Mouse (Mus musculus) forelimb bud, embryonic 11.5 days (tissue): ENCODE results near the gene Ldhc.
"Not testable (repeated sequence)": the region's sequence is repeated elsewhere in the genome, so short reads cannot be mapped to it uniquely, and the experiment has no call there.

ENCODE experiments used
- DNase-seq: peaks from one replicate; pipeline ENCODE4 v3.0.0-alpha.2; 2012; ENCODE audit warnings: low read depth, low spot score

Gene Ldhc

DNA sequence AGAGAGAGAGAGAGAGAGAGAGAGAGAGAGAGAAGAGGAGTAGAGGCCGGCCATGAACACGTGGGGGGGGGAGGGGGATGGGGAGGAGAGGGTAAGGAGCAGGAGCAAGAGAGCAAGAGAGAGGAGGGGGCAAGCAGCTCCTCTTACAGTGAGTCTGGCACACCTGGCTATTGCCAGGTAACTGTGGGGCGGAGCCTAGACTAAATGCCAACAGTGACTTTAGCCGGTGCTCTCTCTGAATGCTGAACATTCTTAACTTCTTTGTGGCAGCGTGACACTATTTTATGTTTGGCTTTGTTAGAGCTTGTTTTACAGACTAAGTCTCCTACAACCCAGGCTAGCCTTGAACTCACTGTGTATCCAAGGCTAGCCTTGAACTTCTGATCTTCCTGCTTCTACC is 18.7 kb upstream of the Ldhc start:
- no peak for DNase-seq

DNA sequence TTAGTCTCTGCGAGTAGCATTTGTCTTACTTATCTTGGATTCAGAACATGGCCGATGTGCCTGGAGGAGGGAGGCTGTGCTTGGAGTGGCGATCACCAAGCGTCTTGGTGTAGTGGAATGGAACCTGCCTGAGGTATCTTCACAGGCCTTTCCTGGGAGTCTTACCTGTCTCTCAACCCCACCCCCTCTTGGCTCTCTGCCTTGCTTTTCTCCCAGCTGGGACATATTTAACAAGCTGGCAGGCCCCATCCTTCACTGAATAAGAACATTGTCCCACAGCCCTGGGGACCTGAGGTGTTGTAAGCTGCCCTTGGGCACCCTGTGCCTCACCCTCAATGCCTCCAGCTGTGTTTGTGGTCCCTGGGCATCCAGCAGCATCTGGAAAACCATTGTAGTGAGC is 17.4 kb upstream of the Ldhc start:
- no peak for DNase-seq

DNA sequence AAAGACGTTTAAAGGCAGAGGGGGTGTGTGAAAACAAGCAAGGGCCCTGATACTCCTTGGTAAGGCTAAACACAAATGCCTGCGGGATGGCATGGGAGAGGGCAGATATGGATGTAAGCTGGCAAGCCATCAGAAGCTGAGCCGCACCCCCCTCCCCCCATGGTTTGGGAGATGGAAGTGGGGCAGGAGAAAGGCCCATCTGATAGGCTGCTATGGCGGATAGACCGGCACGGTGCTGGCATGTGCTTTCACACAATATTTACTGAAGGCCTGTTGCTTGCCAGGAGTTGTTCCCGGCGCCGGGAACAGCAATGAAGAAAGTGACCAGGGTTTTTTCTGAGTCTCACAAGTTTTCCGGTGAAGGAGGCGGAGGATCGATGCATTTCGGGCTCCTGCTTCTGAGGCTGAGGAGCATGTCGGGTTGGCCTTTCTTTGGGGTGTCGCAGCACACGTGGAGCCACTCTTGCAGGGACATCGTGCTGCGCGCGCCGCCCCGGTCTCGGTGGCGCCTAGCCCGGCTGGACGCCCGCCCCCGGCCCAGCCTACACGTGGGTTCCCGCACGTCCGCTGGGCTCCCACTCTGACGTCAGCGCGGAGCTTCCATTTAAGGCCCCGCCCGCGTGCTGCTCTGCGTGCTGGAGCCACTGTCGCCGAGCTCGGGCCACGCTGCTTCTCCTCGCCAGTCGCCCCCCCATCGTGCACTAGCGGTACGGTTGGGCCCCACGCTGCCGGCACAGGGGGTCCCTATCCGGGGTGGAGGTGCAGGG is 15.6 kb upstream of the Ldhc start:
- peak; percentile 92 for DNase-seq

DNA sequence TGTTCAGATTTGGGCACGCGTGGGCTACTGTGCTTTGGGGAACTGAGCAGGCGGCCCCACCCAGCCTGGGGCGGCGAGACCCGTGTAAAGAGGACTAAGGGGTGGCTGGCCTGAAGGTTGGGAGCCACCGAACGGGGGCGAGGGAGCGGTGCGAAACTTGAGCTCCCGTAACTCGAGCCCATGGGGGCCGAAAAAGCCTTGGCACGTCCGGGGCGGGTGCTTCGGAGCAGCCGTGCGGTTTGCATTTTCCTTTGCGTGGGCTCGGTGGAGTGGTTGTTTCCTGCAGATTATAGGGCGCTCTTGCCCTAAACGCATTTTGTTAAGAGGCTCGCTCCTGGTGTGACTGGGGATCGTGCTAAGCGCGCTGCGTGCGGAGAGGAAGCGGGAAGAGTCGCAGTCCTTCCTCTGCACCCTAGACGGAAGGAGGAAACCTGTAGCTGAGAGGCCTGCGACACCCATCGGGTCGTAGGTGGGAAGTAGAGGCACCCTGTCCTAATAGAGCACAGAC is 15.0 kb upstream of the Ldhc start:
- DNase-seq: peak; percentile 25

DNA sequence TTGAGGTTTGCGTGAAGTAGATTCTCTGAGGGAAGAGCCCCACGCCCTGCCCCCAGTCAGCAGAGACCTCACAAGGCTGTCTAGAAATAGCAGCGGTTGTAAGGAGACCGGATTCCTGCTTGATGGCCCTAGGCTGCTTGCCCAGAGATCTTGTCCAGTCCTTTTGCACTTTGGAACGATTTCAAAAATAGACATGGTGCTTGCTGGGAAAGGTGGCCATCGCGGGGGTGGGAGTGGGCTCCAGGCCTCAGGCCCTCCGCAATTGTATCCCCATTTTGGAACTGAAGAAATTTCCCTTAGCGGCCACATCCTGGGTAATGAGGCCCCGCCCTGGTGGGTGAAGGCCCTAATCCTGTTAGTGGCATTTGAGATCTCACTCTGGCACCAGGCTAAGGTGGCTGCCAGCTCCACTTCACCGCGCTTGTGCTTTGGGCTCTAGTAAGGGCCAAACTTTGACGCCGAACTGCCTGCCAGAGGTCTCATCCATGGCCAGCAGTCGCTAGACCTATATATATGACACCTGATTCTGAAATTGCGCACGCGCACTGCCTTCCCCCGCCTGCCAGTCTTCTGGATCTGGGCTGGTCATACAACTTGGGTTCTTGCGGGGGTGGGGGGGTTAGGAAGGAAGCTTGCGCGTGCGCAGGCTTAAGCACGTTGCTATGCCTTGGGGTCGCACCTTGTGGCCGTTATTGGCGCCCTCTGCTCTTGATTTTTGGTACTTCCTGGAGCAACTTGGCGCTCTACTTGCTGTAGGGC is 14.3 kb upstream of the Ldhc start:
- DNase-seq: peak; percentile 83

DNA sequence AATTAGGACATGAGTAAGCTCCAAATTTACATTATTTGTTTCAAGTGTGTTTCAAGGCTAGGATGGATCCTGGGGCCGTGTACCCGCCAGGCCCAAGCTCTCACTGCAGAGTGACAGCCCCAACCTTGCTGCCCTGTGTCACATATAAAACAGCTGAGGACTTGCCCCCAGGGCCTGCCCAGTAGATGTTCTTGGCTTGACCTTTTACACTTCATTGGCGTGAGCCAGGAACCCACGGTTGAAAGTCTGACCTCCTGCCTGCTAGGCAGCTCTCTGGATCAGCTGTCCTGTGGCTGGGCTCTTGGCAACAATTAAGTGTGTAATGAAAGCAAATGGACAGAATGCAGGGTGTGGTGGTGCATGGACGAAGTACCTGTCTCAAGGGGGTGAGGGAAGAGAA is 11.7 kb upstream of the Ldhc start:
- DNase-seq: no peak

DNA sequence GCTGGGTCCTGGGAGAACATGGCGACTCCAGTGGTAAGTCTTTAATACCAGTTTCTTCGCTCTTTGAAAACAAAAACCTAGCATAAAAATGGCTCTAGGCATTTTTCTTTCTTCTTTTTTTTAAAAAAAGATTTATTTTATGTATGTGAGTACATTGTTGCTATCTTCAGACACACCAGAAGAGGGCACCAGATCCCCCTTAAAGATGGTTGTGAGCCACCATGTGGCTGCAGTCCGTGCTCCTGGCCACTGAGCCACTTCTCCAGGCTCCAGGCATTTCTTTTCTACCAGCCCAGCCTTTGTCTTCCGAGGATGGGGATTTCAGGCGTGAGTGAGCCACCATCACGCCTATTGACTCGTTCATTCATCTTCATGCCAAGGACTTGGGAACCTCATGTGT is 10.0 kb upstream of the Ldhc start:
- DNase-seq: no peak

DNA sequence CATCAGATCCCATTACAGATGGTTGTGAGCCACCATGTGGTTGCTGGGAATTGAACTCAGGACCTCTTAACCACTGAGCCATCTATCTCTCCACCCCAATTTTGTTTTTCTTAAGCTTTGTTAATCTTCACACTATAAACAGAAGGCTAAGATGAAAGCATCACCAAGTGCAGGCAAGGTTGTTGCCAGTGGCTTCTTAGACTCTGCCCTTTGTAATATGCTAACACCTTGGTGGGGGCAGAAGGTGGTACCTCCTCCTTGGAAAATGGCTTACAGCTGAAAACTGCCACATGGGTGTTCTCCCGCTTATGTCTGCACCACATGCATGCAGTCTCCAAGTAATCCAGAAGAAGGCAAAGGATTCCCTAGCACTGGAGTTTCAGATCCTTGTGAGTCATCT is 8.3 kb upstream of the Ldhc start:
- no peak for DNase-seq

DNA sequence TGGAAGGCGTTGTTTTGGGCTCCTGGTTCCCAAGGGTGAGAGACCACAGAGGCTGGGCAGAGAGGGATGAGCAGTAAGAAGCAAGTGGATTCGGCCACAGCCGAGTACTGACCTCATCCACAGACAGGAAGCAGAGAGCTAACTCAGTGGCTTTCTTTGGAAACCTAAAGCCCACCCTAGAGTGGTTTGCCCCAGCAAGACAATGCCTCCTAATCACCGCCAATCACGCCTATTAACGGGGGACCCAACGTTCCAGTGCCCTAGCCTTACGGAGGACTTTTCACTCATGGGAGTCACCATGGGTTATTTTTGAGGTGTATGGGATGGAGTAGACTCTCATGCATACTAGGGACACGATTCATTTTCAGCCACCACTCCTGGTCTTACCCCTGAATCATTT is 7.6 kb upstream of the Ldhc start:
- DNase-seq: no peak

DNA sequence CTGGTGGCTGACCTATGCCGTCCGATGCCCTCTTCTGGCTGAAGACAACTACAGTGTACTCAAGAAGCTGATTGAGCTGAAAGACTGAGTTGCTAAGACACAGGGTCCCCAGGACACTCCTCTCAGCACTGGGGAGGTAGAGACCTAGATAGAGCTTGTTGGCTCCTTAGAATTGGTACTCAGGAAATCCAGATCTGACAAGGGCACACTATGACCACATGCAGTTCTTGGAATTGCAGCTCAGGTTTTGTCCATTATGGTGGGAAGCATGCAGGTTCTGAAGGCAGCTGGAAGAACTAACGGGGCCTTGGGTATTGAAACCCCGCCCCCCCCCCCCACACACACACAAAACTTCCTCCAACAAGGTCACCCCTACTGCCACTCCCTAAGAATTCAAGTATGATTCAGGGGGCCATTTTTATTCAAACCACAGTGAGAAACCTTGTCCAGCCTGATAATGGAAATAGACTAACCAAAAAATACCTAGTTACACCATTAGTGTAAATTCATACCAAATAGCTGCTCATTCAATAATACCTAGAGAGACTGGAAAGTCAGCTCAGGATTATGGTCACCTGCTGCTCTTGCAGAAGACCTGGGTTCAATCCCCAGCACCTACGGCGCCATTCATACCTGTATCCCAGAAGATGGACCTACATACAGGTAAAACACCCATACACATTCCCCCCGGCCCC is 5.0 kb upstream of the Ldhc start:
- DNase-seq: no peak

DNA sequence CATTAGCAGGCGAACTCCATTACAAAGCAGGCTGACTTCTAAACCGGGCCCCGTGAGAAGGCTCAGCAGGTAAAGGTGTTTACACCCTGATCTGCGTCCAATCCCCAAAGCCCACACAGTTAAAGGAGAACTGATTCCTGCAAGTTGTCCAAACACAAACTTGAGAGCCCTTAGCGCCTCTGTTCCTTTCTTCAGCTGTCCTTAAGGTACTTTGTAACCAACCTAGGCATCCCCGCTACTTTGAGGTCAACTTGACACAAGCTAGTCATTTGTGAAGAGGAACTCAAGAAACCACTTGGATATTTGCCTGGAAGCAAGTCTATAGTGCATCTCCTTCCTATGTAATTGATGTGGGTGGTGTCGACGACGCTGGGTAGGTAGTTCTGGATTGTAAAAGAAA is 3.6 kb upstream of the Ldhc start:
- no peak for DNase-seq

DNA sequence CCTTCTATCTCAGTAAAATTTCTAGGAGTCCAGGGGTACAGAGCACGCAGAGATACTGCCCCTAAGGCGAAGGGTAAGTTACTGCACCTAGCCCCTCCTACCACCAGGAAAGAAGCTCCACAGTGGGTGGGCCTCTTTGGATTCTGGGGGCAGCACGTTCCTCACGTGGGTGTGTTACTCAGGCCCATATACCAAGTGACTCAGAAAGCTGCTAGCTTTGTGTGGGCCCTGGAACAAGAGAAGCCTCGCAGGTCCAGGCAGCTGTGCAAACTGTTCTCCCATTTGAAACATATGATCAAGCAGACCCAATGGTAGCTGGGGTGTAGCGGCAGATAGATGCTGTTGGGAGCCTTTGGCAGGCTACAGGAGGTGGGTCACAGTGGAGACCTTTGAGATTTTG is 2.0 kb upstream of the Ldhc start:
- DNase-seq: no peak

DNA sequence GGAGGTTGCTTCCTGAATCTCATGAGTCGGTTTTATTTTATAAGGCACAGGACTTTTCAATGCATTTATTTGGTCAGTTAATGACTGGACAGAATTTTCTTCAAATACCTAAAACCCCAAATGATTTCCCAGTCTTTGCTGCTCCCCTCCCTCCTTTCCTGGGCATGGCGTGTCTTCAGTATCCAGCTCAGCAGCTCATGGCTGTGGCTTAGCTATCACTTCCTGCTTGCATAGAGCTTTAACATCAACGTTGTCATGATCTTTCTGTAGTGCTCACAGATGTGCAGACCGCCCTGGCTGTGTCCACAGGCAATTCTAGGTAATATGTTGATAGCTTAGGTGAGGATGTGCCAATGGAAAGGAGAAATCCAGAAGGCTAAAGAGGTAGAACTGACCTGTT is 11.0 kb downstream of the Ldhc start:
- DNase-seq: no peak

DNA sequence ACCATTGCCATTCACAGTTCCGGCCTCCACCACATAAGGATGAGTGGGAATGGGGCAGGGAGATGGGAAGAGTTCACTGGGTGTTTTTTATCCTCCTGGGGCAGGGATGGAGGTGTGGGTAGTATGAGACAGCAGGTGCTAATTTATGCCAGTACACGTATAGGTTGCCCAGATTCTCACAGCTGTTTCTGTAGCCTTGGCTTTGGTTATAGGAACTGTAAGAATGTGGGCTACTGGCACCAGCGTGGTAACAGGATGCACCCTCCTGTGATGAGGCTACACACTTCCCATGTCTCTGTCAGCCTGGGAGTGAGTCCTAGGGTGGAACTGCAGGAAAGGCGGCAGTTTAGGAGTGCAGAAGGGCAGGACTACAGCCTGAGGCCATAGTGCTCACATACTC is 15.8 kb downstream of the Ldhc start:
- DNase-seq: no peak

DNA sequence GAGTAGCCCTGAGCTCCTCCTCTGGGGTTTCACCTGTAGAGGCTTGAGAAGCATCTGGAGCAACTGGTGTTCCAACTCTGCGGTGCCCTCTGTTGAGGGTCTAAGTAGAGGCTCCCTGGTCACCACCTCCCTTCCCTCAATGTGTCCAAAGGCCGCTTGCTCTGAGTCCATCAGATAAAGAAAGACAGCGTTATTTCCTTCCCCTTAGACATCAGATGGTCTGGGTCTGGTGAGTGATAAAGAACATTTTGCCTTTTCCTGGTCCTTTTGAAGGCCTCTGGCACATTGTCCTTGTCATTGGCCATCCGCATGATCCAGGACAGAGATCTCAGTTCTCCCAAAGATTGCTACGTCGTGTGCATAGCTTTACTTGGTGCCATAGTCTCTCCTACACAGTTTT is 16.3 kb downstream of the Ldhc start:
- no peak for DNase-seq

DNA sequence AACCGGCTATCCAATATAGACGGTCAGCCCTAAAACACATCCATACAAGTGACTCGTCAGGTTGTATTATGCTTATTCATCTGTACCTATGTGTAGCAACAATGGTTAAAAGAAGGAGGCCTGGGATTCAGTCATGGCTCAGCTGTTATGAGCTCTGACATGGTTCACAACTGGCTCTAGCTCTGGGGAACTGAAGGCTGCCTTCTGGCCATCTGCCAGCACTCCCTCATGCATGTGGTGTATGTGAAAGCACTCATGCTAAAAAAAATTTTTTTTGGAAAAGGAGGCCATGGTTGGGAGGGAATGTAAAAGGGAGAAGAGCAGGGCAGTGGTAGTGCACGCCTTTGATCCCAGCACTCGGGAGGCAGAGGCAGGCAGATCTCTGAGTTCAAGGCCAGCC is 18.8 kb downstream of the Ldhc start:
- no peak for DNase-seq

DNA sequence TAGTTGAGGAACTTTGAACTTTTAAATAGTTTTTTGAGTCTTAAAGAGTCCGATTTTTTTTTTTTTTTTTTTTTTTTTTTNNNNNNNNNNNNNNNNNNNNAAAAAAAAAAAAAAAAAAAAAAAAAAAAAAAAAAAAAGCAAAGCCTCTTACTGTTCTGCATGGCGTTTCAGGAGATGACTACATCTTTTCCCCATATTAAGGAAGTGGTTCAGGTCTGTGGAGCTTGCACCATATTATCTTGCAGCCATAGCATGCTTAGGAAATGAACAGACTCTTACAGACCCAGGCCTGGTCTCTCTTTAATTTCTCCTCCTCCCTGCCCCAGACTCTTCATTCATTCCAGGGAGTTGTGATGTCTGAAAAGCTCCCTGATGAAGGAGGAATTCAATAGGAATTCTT is 20.0 kb downstream of the Ldhc start:
- DNase-seq: no peak

DNA sequence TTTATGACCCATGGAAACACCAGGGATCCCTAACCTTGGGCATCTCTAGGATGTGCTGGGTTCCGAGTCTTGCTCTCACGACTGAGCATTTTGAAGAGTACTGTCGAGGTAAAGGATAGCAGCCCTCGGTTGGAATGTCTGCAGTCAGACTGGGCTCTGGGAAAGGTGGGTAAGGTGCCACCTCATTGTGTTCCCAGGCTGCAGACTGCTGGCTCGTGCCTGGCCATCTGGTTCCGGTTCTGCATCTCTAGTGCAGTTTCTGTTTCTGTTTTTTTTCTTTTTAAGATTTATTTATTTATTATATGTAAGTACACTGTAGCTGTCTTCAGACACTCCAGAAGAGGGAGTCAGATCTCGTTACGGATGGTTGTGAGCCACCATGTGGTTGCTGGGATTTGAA is 20.9 kb downstream of the Ldhc start:
- not testable (repeated sequence) for DNase-seq

DNA sequence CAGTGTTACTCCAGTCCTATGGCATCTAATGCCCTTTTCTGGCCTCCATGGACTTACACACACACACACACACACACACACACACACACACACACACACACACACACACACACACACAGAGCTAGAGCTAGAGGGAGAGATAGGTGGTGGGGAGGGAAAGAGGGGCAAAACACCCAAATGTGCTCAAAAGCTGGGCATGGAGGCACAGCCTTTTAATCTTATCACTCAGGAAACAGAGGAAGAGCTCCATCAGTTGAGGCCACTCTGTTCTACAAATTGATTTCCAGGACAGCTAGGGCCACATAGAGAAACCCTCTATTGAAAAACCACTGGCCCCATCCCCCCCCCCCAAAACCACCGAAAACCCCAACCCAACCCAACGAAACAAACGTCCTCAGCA is 22.3 kb downstream of the Ldhc start:
- DNase-seq: no peak

DNA sequence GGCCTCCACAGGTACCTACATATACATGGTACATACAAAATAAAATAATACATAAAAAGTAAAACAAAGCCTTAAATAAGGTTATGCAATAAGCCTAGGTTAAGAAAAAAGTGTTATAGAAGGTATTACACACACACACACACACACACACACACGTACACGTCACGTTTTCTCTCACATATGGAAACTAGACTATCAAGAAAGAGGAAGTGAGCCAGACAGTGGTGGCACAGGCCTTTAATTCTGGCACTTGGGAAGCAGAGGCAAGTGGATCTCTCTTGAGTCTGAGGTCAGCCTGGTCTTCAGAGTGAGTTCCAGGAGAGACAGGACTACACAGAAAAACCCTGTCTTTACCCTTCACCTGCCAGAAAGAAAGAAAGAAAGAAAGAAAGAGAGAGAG is 34.5 kb downstream of the Ldhc start:
- no peak for DNase-seq

DNA sequence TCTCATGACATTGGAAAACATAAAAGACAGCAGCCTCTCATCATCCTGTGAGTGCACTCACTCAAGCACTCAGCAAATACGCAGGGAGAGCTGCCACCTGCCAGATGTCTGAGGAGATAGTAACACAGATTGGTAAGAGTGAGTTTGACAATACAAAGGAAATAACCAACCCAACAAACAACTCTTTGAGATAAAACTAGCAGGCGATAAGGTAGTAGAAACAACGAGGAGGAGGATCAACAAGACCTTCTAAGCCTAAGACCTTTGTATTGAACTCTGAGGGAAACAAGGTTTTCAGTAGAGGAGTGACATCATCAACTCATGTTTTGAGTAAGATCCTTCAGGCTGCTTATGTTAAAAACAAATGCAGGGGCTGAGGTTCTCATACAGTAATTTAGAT is 38.3 kb downstream of the Ldhc start:
- DNase-seq: no peak

DNA sequence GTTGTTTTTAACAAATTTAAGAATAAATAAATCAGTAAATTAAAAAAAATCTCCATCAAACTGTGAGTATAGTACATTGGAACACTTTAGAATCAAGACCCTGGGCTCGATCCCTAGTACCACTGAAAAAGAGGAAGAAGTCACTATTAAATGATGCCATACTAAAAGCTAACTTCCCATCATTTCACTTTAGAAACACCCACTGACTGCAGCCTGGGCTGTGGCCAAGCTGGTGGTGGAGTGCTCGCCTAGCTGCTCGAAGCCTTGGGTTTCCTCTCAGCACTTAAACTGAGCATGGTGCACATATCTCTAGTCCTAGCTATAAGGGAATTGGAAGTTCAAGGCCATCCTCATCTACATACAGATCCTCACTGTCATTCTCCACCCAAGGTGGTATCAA is 50.2 kb downstream of the Ldhc start:
- no peak for DNase-seq

DNA sequence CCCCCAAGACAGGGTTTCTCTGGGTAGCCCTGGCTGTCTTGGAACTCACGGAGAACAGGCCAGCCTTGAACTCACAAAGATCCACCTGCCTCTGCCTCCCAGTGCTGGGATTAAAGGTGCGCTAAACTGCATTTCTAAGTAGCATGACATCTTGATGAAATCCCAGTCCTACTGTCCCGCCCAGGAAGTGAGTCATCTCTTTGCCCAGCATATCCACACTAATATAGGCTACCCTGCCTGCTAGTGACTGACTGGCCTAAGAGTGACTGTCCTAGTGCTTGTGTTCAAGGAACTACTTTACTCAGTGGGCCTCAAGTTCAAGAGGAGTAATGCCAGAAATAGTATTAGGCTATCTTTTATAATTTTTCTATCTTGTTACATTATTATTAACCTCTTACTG is 55.4 kb downstream of the Ldhc start:
- DNase-seq: no peak
